Mouse (Mus musculus) ES-E14 (cell line): Measurements from ENCODE around the gene Rsph9.

ENCODE experiments used
- CHD2 ChIP-seq: IDR thresholded peaks from 2 replicates; pipeline ENCODE4 v1.6.1; 2014; ENCODE audit warnings: mild to moderate bottlenecking, low read depth, low read length, inconsistent platforms
- HCFC1 ChIP-seq: IDR thresholded peaks from 2 replicates; pipeline ENCODE4 v1.6.1; 2012; ENCODE audit warnings: low read length, inconsistent platforms, borderline replicate concordance; ENCODE audit not compliant: insufficient read depth
- MAFK ChIP-seq: IDR thresholded peaks from 2 replicates; pipeline ENCODE4 v1.6.1; 2014; ENCODE audit warnings: mild to moderate bottlenecking, low read depth, low read length, inconsistent platforms; ENCODE audit not compliant: insufficient read depth
- ZC3H11A ChIP-seq: IDR thresholded peaks from 2 replicates; pipeline ENCODE4 v1.6.1; 2012; ENCODE audit warnings: low read depth, mild to moderate bottlenecking, inconsistent platforms, low read length, borderline replicate concordance
- ZNF384 ChIP-seq: IDR thresholded peaks from 2 replicates; pipeline ENCODE4 v1.6.1; 2012; ENCODE audit warnings: low read depth, low read length, inconsistent platforms

GRCm38 (mm10) chr17:46073730-46074301 lies 70.2 kb downstream of the Rsph9 start:
- TF ChIP-seq HCFC1 = no peak
- no peak for TF ChIP-seq MAFK
- TF ChIP-seq CHD2 = no peak
- TF ChIP-seq ZNF384 = no peak
- no peak for TF ChIP-seq ZC3H11A
